Mouse (Mus musculus) natural killer cell, adult 2 months (primary cell): ENCODE data around the gene Skint10.

Experiments
- DNase-seq, 2 experiments: peaks; one replicate each; pipeline ENCODE4 v3.0.0; 2022; ENCODE audit warnings: low spot score in 2 of 2

The Skint10 gene

GRCm38 (mm10) chr4:112774766-112775165, at the start of gene Skint10:
Gene Skint10 (minus strand): TSS chr4:112774866.
- DNase-seq: no peak

GRCm38 (mm10) chr4:112790646-112791045, 16.0 kb upstream of the Skint10 start:
- DNase-seq: no peak
